Mouse (Mus musculus): ENCODE measurements around the gene 1500015O10Rik.

Gene 1500015O10Rik

DNA sequence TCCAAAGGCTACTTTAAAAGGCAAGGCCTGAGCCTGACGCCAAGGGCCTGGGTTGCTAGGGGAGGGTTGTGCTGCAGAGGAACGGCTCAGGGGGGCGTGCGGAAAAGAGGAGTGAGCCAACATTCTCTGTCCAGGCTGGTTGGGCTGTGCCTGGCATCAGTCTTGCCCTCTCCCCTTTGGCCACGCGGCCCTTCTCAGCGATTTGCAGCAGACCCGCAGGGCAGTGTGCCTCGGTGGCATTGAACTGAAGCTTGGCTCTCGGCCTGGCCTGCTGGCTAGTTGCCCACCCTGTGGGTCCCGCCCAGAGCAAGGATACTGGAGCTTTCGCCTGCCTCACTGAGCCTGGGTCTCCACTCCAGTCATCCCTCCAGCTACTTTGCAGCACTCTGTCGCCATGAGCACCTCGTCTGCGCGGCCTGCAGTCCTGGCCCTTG is at the start of gene 1500015O10Rik:
1500015O10Rik (plus strand) TSS at position 112 of the 434 bp plus-strand sequence.
- peak; percentile 22 for DNase-seq

GRCm38 (mm10) chr1:43689983-43690382 is 40.4 kb upstream of the 1500015O10Rik start:
- no peak for DNase-seq

DNA sequence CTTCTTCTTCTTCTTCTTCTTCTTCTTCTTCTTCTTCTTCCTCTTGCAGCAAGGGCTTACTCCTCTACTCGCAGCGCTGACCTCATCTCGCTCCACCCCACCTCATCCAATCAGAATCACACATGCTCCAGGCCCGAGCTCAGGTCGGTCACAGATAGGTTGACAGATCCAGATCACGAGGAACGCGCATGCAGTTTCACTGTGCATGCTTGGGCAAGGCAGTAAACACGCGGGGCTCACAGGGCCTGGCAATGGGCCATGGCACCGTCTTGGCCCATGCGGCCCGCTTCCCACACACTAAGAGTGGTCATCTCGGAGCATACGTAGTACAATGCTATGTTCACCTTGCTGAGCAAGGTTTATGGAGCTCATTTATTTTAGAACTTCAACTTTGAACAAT is 39.9 kb upstream of the 1500015O10Rik start:
- no peak for DNase-seq

GRCm38 (mm10) chr1:43694076-43694475 is 36.3 kb upstream of the 1500015O10Rik start:
- no peak for DNase-seq

DNA sequence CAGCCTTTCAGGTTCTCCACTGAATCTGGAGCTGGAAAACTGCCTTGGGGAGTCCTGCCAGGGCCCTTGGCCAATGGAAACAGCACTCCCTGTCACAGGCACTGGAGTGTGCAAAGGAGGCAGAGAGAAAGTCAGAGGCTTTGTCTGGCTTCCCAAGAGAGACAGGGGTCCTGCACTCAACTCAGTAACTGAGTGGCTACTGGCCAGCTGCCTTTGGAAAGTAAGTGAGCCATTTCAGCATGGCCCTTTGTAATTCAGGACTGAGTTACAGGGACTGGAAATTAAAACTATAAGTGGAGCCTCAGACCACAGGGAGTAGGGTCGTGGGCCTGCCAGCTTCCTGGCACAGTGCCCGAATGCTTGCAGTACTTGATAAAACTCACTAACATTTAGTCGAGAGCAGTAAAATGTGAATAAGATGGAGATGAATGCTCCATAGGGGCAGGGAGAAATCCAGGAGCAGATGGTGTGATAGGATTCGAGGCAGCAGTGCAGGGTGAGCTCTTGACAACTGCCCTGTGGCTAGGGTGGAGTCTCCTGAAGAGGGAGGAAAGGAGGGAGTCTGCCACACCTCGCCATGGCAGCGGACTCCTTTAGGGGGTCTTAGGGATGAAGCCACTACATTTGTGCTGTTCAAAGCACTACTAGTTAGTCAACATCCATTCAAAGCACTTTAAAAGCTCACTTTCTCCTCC is 35.4 kb upstream of the 1500015O10Rik start:
- peak; percentile 53 for DNase-seq

- peak; percentile 21 for DNase-seq
Measured at GRCm38 (mm10) chr1:43698577-43699000, 31.8 kb upstream of the 1500015O10Rik start.

DNA sequence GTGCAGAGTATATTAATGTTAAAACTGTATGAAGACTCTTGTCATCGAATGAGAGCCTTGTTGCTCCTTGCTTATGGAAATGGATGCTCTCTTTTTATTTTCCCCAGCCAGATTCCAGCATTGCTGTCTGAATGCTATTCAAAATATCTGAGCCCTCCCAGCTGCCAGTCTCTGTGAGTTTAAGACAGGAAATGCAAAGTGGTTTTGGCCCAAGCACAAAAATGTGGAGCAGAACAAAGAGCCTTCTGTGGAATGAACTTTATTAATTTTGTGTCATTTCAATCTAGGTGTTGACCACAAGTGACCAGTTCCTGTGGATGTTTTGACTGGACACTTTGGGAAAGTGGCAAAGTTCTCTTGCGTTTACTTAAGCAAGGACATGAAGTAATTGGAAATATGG is 15.6 kb upstream of the 1500015O10Rik start:
- no peak for DNase-seq

- no peak for DNase-seq
Measured at GRCm38 (mm10) chr1:43717967-43718366, 12.4 kb upstream of the 1500015O10Rik start.

DNA sequence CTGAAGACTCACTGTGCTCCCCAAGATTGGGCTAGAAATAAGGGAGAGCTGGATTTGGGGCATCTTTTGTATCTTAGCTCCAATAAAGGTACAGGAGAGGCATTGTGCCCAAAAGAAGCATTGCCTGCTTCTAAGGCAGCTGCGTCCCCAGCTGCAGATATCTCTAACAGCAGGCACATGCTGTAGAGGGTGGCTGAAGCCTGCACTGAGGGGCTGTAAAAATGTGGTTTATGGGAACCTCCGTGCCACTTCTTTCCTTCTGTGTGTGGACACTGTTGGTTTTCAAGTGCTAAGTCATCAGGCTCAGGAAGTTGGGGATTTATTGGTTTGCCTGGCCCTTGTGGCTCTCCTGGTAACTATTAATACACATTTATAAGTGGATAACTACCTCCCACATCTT is 11.6 kb upstream of the 1500015O10Rik start:
- no peak for DNase-seq

GRCm38 (mm10) chr1:43722459-43722858 is 7.9 kb upstream of the 1500015O10Rik start:
- no peak for DNase-seq

DNA sequence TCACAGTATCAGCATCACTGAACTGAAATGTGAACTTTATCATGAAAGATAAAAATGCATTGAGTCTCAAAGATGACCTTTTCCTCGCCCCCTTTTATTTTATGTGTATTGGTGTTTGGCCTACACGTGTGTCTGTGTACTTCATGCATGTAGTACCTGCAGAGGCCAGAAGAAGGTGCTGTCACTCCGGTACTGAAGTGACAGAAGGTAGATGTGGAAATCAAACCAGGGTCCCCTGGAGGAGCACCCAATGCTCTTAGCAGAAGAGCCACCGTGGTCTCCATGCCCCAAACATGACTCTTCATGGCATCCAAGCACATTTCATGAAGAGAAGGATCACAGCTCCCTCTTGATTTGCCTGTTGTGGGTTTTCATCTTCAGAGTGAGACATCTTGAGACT is 1.7 kb downstream of the 1500015O10Rik start:
- no peak for DNase-seq

DNA sequence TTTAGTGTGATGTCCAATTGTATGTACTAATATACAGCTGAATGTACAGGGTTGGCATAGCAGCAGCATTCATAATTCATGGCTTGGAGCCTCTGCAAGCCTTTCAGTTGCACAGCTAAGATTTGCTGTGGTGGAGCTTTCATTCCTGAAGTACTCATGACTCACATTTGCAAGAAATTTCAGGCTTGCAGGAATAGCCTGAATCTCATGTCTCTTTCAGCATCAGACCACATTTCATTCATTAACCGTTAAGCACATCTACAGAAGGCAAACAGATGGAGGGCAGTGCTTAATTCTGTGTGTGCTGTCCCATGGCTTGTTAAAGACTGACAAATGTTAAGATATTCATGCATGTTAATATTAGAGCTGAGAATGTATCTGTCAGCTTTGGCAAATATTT is 2.3 kb downstream of the 1500015O10Rik start:
- DNase-seq, result peak; percentile 18

DNA sequence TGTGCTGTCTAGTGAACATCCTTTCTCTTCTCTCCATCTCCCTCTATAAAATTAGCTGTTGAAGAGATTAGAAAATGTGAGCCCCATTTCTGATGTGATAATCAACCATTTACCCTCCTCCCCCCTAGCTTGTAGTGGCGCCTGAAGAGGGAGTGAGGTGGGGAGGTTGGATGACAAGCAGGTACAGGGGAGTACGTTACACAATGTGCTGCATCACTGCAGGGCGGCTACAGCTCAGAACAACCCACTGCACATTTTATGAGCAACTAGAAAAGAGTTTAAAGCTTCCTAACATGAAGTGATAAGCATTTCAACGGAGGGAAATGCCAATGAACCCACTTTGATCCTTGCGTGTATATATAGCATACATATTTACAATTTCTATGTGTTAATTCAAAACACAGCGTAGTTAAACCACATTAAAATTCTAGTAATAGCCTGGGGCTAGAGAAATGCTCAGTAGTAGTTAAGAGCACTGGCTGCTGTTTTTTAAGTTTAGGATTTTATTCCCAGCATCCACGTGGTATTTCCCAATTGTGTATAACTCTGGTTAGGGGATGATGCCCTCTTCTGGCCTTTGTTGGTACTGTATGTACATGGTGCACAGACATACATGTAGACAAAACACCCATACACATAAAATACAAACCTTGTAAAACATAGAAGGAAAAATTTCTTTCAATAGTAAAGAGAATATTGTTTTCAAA is 7.6 kb downstream of the 1500015O10Rik start:
- peak; percentile 67 for DNase-seq

DNA sequence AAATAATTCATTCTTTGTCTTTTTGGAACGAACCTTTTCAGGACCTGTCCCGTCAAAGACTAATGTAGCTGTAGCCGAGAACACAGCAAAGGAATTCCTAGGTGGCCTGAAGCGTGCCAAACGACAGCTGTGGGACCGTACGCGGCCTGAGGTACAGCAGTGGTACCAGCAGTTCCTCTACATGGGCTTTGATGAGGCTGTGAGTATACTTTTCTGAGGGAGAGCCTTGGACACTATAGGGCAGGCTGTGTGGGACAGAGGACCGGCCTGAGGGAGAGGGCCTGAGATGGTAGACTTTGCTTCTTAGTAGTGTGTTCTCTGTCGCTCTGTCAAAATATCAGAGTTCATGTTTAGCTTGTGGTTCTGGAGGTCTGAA is 8.1 kb downstream of the 1500015O10Rik start:
- DNase-seq, result no peak

DNA sequence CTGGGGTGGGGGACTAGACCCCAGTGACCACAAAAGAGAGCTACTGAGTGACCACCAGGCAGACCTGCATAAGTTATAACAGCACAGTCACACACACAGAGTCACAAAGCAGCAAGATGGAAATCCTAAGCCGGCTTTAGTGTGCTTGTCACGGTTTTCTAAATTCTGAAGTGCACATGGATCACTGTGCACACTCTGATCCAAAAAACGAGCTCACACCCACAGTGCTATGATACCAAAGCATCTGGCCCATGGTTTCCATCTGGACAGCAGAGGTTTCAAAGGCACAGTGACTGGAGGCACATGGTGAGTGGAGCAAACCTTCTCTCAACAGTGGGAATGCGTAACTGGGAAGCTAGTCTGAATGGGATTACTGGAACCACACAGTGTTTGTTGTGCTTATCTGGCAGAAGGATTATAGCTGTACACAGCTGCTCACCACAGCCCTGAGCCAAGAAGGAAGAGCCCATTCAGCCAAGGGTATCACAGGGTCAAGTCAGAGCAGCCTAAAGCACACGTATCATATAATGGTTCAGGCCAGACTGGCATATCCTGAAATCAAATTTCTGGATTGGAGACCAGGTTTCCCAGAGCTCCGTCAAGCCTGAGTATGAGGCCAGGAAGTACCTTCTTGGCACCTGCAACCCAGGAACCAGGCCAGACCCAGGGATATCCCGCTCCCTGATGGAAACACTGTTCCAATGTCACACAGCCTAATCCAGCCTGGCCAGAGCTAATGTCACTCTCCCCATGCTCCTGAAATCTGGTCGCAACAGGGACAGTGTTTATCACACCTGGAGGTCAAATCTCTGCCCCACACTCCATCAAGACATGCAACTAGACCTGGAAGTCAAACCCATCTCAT is 24.3 kb downstream of the 1500015O10Rik start:
- peak; percentile 64 for DNase-seq

DNA sequence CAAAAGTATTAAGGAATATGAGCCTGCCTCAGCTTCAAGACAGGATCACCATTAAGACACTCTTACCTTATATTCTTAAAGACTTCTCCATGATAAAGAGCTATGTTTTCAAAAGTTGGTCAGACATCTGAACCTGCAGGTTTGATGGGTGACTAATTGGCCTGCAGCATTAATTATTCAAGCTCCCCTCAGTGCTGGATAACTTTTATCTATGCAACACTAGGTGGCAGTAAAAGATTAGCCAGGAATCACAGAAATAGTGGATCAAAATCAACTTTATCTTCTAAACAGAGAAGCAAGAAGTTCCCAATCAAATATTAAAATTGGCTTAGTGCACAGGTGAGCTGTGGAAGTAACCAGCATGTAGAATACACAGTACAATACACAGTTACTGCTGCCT is 29.7 kb downstream of the 1500015O10Rik start:
- peak; percentile 38 for DNase-seq

DNA sequence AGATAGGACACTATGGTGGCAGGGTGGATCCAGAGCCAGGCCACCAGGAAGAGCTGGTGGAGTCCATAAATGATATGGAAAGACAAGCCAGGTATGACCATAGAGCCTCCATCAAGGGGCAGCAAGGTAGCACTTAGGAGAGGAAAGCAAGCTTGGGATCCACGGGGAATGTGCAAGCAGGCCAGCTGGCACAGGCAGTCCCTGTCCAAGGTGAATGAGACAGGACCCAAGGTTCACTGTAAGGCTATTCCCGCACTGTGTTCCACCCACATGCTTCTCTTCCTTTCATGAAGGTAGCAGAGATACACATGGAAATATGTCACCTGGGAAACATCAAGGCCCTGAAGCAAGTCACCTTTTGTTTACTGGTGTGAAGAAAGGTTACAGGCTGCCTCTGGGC is 34.1 kb downstream of the 1500015O10Rik start:
- no peak for DNase-seq

- no peak for DNase-seq
Measured at GRCm38 (mm10) chr1:43766328-43766727, 35.9 kb downstream of the 1500015O10Rik start.

GRCm38 (mm10) chr1:43768385-43768990 is 38.1 kb downstream of the 1500015O10Rik start:
- DNase-seq, result no peak

GRCm38 (mm10) chr1:43769348-43769747 is 38.9 kb downstream of the 1500015O10Rik start:
- no peak for DNase-seq

DNA sequence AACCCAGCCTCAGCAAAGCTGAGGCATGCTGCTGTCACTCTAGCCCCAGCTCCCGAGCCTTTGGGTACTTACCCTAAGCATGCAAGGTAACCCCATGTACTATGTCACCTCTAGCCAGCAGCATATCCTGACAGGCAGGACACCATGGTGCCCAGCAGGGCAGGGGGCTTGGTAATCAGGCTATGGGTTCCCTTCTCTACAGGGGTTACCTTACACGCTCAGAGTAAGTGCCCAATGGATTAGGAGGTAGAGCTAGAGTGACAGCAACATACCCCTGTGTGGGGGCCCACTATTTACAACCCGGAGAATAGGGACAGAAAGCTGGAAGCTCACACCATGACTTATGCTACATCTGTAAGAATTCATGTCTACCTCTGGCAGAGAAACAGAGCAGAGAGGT is 39.6 kb downstream of the 1500015O10Rik start:
- no peak for DNase-seq

GRCm38 (mm10) chr1:43772694-43773093 is 42.3 kb downstream of the 1500015O10Rik start:
- DNase-seq, result no peak

- no peak for DNase-seq
Measured at GRCm38 (mm10) chr1:43774126-43774525, 43.7 kb downstream of the 1500015O10Rik start.

Measured in retina, postnatal 1 day (tissue).